Mouse (Mus musculus) fat pad, adult 2 months (tissue): ENCODE data around the gene Il27ra.

Experiments used
- DNase-seq: peaks from one replicate; pipeline ENCODE4 v3.0.0-alpha.2; 2011; ENCODE audit warnings: low read depth, low spot score; ENCODE audit errors: extremely low read depth

Il27ra gene

DNA sequence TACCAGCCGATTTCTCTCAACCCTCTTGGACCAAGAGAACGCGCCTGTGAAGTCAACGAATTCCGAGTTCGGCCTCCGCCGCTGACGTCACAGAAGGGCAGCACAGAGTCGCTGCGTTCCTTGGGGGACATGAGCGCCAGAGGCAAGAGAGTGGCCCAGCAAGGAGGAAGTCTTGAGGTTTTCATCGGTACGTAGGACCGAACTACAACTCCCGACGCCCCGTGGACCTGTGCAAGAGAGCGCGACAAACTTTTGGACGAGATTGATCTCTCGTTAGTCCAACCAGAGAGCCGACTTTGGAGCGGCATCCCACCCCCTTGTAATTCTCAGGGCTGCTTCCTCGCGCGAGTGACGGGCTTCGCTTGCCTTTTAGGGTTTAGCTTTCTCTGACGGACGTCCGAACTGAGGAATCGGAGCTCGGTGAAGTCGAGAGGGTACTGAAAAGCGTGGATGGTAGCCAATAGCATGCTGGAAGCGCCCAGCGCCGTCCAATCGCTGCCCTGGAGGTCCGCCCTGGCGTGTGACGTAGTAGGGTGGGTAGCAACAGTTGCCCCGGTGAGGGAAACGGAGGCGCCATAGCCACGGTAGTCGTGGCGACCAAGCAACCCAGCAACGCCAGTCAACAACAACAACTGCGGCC, 24.0 kb upstream of the Il27ra start, which contains the start of gene Rfx1:
Rfx1 (plus strand) TSS at position 544 of the 640 bp plus-strand sequence.
- peak; percentile 98 for DNase-seq

DNA sequence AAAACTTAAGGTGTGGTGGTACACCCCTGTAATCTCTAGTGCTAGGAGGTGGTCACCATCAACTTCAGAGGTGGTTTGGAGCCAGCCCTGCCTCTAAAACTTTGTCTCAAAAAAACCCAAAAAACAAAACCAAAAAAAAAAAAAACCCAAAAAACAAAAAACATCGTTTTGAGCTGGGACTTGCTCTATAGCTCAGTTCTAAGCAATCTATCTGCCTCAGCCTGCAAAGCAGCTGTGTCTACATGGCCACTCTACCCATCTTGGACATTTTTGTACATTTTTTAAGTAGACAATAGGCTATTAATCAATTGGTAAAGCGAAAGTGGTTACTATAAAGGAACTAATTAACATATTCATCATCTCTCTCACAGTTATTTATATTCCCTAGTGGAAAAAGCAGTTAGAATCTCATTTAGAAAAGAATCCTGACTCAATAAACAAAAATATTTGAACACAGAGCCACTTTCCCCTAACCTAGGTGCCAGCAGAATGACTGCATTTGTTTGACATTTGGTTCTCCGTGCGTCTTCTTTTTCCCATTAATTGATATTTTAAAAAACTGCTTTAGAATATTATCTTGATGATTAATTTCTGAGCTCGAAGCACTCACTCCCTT, 23.2 kb upstream of the Il27ra start:
- DNase-seq = no peak

DNA sequence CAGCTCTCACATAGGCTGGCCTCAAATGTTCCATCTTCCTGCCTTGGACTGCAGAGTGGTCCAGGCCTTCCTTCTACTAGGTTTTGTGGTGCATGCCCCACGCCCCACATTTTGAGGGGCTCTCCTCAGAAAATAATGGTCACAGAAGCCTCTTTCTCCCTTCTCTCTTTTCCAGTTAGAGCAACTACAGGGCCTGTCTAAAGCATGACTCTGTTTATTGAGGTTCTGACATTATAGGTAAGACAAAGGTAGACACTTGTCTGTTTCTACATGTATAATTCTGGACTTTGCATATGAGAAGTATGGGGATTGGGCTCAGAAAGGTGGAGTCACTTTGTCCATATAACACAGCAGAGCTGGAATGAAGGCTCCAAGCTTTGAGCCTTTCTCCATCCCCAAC, 22.6 kb upstream of the Il27ra start, which contains the start of gene Gm10643:
Gm10643 (minus strand) TSS at position 101 of the 400 bp plus-strand sequence.
- DNase-seq = no peak

DNA sequence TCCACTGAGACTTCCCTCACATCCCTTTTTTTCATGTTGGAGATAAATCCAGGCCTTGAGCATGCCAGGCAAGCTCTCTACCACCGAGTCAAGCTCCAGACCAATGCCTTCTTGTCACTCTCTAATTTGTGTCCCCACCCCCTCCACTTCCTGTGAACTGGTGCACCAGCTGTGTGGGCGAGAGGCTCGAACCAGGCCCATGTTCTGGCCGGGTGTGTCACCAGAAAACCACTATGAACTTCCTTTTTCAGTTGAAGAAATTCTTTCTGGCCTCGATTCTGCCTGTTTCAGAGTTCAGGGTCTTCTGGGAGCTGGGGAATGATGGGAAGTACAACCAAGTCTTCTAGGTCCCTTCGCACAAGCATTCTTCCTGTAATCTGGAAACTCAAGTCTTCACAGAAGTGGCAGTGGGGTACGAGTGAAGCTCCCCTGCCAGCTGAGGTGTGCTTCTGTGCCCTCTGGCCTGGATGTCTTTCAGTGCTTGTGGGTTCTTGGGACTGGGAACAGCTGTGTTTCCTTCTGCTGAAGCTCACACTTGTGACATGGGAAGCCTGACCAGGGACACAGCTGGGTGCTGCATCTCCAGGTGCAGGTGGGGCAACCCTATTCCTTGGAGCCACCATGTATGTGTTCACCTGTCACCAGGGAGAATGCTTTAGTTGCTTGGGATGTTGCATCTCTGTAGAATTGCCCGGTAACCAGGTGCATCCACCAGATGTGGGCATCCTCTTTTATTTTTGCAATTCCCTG, 21.6 kb upstream of the Il27ra start:
- no peak for DNase-seq

DNA sequence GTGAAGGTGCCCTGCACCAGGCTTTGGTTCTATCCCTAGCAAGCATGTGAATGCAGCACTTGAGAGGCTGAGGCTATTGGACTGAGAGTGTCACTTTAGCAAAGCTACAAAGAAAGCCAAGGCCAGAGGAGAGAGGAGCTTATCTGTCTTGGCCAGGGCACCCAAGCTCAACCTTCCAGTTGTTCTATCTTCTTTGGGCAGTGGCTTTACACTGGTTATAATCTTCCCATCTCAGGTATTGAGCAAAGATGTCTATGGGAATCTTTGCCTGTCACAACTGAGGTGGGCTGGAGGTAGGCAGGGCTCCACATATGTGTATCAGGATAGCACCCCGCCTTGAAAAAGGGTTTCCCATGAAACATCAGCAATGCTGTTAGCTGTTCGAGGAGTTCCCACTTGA, 17.9 kb upstream of the Il27ra start:
- no peak for DNase-seq

DNA sequence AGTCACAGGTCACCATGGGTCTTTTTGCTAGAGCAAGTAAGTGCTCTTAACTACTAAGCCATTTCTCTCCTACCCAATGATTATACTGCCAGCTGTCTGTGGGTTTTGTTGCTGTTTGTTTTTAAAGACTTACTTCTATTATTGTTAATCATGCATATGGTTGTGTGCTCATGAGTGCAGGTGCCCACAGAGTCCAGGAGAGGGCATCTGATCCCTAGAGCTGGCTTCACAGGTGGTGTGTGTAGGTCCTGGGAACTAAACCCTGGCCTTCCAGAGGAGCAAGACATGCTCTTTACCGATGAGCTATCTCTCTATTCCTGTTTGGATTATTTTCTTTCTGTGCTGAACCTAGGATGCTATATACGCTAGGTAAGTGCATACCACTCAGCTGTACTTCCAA, 16.8 kb upstream of the Il27ra start:
- DNase-seq = no peak

DNA sequence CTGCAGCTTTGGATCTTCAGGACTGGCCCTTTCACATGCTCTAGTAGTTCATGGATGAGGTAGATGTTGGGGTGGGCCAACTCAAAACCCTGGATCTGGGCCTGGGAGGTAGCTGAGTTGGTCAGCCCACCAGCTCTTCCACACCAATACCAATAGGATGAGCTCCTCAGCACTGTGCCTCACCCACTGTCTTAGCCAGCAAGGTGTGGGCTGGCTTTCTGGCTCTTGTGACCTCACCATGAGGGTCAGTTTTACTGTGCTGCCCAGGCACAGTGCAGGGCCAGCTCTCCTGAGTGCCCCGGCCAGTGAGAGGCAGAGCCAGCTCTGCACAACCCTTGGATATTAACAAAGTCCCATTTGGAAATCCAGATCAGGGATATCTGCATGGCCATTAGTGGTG, 15.4 kb upstream of the Il27ra start:
- no peak for DNase-seq

GRCm38 (mm10) chr8:84053229-84053628, 10.8 kb upstream of the Il27ra start:
- no peak for DNase-seq

GRCm38 (mm10) chr8:84052746-84053145, 10.4 kb upstream of the Il27ra start:
- DNase-seq = no peak

DNA sequence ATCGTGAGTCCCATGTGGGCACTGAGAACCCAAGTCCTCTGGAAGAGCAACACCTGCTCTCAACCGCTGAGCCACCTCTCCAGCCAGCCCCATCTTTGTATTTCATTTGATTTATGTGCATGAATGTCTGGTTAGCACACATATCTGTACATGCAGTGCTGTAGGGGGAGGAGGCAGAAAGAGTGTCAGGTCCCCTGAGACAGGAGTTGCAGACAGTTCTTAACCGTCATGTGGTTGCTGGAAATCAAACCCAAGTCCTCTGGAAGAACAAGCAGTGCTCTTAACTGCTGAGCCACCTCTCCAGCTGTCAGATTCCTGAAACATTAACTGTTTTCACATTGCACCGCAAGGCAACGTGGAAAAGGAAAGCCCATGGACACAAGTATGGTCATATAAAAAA, 5.8 kb upstream of the Il27ra start:
- no peak for DNase-seq

- no peak for DNase-seq
Observed at GRCm38 (mm10) chr8:84046505-84046904, 4.1 kb upstream of the Il27ra start.

GRCm38 (mm10) chr8:84044900-84045299, 2.5 kb upstream of the Il27ra start, which contains the start of gene Rln3:
TSS of gene Rln3 (minus strand) at chr8:84045000.
- no peak for DNase-seq

GRCm38 (mm10) chr8:84044103-84044502, 1.7 kb upstream of the Il27ra start:
- DNase-seq = no peak

DNA sequence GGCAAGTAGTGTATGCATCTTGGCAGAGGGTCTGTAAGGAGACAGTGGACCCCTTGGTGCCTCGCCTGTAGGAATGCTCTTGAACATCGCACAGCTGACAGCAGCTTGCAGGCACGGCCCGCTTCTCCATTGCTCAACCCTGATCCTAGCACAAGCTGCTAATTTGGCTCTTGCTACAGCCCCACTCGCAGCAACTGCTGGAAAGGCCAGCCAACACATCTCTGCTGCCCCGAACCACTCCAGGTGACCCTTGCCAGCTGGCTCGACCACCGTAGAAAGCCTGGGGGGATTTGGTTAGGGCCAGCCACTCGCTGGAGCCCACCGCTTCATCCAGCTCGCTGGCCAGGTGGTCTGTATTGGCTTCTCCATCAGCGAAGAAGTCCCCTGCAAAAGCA, 556 bp upstream of the Il27ra start:
- no peak for DNase-seq

DNA sequence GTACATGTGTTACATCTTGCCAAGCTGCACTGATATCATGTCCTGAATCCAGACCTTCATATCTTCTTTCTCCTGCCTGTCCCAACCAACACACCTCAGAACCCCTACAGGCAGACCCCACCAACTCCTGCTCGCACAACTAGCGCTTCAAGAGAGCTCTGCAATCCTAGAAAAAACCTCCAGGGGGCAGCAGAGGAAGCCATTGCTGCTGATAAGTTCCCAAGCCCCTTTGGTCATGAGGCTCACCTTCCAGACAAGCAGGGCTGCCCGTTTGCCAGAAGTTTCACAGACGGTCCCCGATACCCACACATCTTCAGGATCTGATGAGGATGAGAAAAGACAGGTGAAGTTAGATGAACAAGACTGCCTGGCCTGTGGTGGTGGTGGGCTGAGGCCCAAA, 3.3 kb downstream of the Il27ra start:
- DNase-seq = no peak

GRCm38 (mm10) chr8:84038015-84038414, 4.4 kb downstream of the Il27ra start:
- no peak for DNase-seq

DNA sequence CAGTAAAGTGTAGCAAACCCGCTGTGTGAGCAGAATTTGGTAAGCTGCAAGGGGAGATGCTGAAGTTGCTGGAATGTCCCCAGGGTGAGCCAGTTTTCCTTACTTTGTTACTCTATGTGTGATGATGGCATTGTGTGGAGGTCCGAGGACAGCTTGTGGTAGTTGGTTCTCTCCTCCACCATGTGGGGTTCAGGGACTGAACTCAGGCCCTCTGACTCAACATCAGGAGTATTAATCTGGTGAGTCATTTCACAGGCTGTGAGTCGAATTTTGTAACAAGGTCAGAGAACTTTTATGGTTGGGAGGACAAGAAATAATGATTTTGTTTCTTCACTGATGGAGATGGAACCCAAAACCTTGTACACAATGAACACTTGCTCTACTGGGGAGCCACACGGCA, 9.6 kb downstream of the Il27ra start:
- no peak for DNase-seq

DNA sequence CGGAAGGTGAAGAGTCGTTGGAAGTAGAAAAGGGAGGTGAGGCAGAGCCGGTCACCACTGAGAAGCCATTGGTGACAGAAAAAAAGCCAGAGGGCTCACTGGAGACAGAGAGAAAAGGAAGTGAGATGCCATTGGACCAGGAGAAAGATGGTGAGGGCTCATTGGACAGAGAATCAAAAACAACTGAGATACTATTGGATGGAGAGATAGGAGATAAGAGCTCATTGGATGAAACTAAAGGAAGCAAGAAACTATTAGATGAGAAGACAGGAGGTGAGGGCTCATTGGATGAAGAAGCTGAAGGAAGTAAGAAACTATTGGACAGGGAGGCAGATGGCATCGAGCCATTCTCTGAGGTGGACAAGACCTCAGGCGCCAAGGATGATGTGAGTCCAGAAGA, 13.1 kb downstream of the Il27ra start:
- DNase-seq = no peak

DNA sequence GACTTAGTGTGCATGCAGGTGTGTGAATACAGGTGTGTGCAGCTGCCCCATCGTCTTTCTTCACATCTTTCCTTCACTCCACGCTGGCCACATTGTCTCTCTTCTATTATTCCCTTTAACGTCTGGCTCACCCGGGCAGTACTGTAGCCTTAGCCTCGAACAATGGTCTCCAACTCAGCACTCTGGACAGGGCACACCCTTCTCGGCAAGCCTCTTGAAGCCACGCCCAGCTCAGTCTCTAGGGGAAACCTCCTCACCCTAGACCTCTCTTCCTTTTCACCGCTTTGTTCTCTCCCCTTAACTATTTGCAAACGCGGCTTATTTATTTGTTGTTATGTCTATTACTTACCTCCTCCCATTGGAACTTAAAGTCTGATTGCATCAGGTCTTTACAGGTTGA, 14.9 kb downstream of the Il27ra start:
- DNase-seq = no peak

GRCm38 (mm10) chr8:84025863-84026262, 16.5 kb downstream of the Il27ra start:
- no peak for DNase-seq

GRCm38 (mm10) chr8:84024171-84024570, 18.2 kb downstream of the Il27ra start:
- no peak for DNase-seq

DNA sequence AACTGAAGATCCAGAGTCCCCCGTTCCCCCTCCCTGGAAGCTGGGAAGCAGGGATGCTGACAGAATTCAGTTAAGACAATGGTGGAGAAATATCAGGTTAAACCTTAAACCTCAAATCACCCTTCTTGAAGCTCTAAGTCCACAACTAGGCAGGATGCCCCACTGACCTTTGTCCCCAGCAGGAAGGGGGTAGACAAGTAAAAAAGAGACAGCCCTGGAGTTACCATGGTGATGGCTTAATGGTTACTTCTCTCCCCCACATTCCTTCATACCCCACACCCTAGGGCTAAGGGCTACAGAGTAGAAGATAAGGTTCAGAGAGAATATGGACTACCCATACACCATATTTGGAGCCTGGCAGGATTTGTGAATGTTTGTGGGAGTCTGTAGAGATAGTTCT, 18.8 kb downstream of the Il27ra start:
- DNase-seq = no peak
